In genomic region chr4:116176543-116176988, GRCm38 (mm10) we compare ENCODE assay signal across 8 mouse cellular contexts. TPM values are rescaled to one million over a fixed set of nuclear protein-coding genes. Genes with fewer than 3 reads are reported as not detected.
A peak's percentile ranks its signal among the peaks of the same experiment; 100 is the strongest.
DNase-seq lines count a peak whose midpoint lies in the region; ATAC-seq lines count a peak whose summit lies in the region.

No protein-coding gene starts in this region.

- peak overlapping the region; percentile 17 for H3K4me2 ChIP-seq in hindbrain, embryonic 12.5 days (replicated peaks)

- peak; percentile 33 for DNase-seq in ES-CJ7 (ENCODE audit: low read depth, low spot score)
- peak; percentile 97 for DNase-seq in cerebellum, adult 8-10 months
- DNase-seq in frontal cortex, postnatal 25 days (ENCODE audit: low spot score in 2 of 2) = peak; percentile 42 to 47
- peak; percentile 44 to 59 for DNase-seq in layer of hippocampus, postnatal 25 days (ENCODE audit: extremely low spot score in 1 of 2, low spot score in 1 of 2)
- DNase-seq in lung, postnatal 25 days (ENCODE audit: low spot score) = peak; percentile 90
- peak; percentile 71 for DNase-seq in right cerebral cortex, adult 18-20 months

- H3K9me3 ChIP-seq in hindbrain, embryonic 12.5 days (replicated peaks) = no peaks in the 10 kb centered on the region

- no peak overlapping the region for H3K4me3 ChIP-seq in hindbrain, embryonic 12.5 days

- WGBS in hindbrain, embryonic 12.5 days = 34% methylated on average over 10 of the region's 10 CpGs

- ATAC-seq in hindbrain, embryonic 12.5 days (ENCODE audit: low FRiP score) = peak; percentile 74
- ATAC-seq in erythroid progenitor cell, adult 5-6 weeks (replicated peaks; ENCODE audit: low FRiP score, poor library complexity, severe bottlenecking) = no peak

- peaks cover 20% of the 10 kb centered on the region for H3K4me1 ChIP-seq in hindbrain, embryonic 12.5 days

- H3K27ac ChIP-seq in hindbrain, embryonic 12.5 days = peak overlapping the region; percentile 19; the same call in 1 of the 2 replicates

- H3K27me3 ChIP-seq in hindbrain, embryonic 12.5 days = no peaks in the 10 kb centered on the region

- H3K9ac ChIP-seq in hindbrain, embryonic 12.5 days = no peak overlapping the region

- no peaks in the 10 kb centered on the region for H3K36me3 ChIP-seq in hindbrain, embryonic 12.5 days

RNA-seq across cellular contexts. Expression of gene Gm49337, which starts 3.4 kb away (rescaled TPM):
- polyA plus RNA-seq in hindbrain, embryonic 12.5 days (2016; fragmentation: Nextera tagmentation; extraction: Ambion mirVana) = not detected in 2 replicates
- 1 to 10 TPM in 1 of 2 experiments, not detected in 1; 2.9 TPM for total RNA-seq in layer of hippocampus, postnatal 25 days (2021)
- total RNA-seq in erythroid progenitor cell, adult 5-6 weeks (2015; ENCODE audit: low replicate concordance) = not detected in 2 replicates
- 1.7 TPM in 1 of 2 replicates, not detected in the other for total RNA-seq in erythroid progenitor cell, adult 5-6 weeks (2017; ENCODE audit: low replicate concordance)

RNA-seq across cellular contexts. Expression of gene 1700042G07Rik, which starts 3.4 kb away (rescaled TPM):
- not detected in 2 replicates for polyA plus RNA-seq in hindbrain, embryonic 12.5 days (2016; fragmentation: Nextera tagmentation; extraction: Ambion mirVana)
- total RNA-seq in layer of hippocampus, postnatal 25 days (2021) = not detected
- total RNA-seq in erythroid progenitor cell, adult 5-6 weeks (2015; ENCODE audit: low replicate concordance) = not detected in 2 replicates
- not detected in 2 replicates for total RNA-seq in erythroid progenitor cell, adult 5-6 weeks (2017; ENCODE audit: low replicate concordance)

RNA-seq across cellular contexts. Expression of gene Tspan1, which starts 9.2 kb away (rescaled TPM):
- polyA plus RNA-seq in hindbrain, embryonic 12.5 days (2016; fragmentation: Nextera tagmentation; extraction: Ambion mirVana) = 0.17 TPM in 1 of 2 replicates, not detected in the other
- not detected for total RNA-seq in layer of hippocampus, postnatal 25 days (2021)
- total RNA-seq in erythroid progenitor cell, adult 5-6 weeks (2015; ENCODE audit: low replicate concordance) = not detected in 2 replicates
- not detected in 2 replicates for total RNA-seq in erythroid progenitor cell, adult 5-6 weeks (2017; ENCODE audit: low replicate concordance)

RNA-seq across cellular contexts. Expression of gene Lurap1, which starts 25.4 kb away (rescaled TPM):
- polyA plus RNA-seq in hindbrain, embryonic 12.5 days (2016; fragmentation: Nextera tagmentation; extraction: Ambion mirVana) = 1.6 and 2.2 TPM in 2 replicates
- 10 to 100 TPM; 19.7 to 23.7 TPM for total RNA-seq in layer of hippocampus, postnatal 25 days (2021)
- total RNA-seq in erythroid progenitor cell, adult 5-6 weeks (2015; ENCODE audit: low replicate concordance) = not detected in 2 replicates
- total RNA-seq in erythroid progenitor cell, adult 5-6 weeks (2017; ENCODE audit: low replicate concordance) = not detected in 2 replicates

RNA-seq across cellular contexts. Expression of gene Pik3r3, which starts 44.9 kb away (rescaled TPM):
- polyA plus RNA-seq in hindbrain, embryonic 12.5 days (2016; fragmentation: Nextera tagmentation; extraction: Ambion mirVana) = 108 and 113 TPM in 2 replicates
- total RNA-seq in layer of hippocampus, postnatal 25 days (2021) = 10 to 100 TPM; 40.1 to 41.7 TPM
- 1.8 and 2.1 TPM in 2 replicates for total RNA-seq in erythroid progenitor cell, adult 5-6 weeks (2015; ENCODE audit: low replicate concordance)
- total RNA-seq in erythroid progenitor cell, adult 5-6 weeks (2017; ENCODE audit: low replicate concordance) = 0.26 and 5.7 TPM in 2 replicates

Comparison
In these comparisons a context has a peak if more than half of its experiments do, and no peak if none do; other contexts are left out.
1. DNase-seq: peak in every context shown above with its lines; median percentile 97 in cerebellum, adult 8-10 months; 90 in lung, postnatal 25 days; 71 in right cerebral cortex, adult 18-20 months; 52 in layer of hippocampus, postnatal 25 days; 44 in frontal cortex, postnatal 25 days; 33 in ES-CJ7.